Mouse (Mus musculus): Measurements from ENCODE around the gene A930009A15Rik. TPM values are rescaled to one million over a fixed set of nuclear protein-coding genes. Genes with fewer than 3 reads are reported as not detected.

A930009A15Rik gene
- total RNA-seq, 2 experiments from 2014 or later: not detected

Other genes starting within 250 kb of the A930009A15Rik start
- gene Tmem19, start 207.5 kb upstream of the A930009A15Rik start, total RNA-seq (2021): 10 to 100 TPM; 14.9 to 17.7 TPM
- 10 to 100 TPM; 10.3 to 11.1 TPM for gene Thap2, start 185.5 kb upstream of the A930009A15Rik start, total RNA-seq (2021)
- 10 to 100 TPM; 21.8 to 25.4 TPM for gene Zfc3h1, start 185.0 kb upstream of the A930009A15Rik start, total RNA-seq (2021)
- gene Lgr5, start 17.8 kb downstream of the A930009A15Rik start, total RNA-seq (2021): under 1 TPM; 0.17 to 0.20 TPM
- 1 to 10 TPM; 1.8 to 2.5 TPM for gene Tspan8, start 246.8 kb downstream of the A930009A15Rik start, total RNA-seq (2021)